Mouse (Mus musculus): ENCODE measurements around the gene 4933409G03Rik.
"Not testable (repeated sequence)": the region's sequence is repeated elsewhere in the genome, so short reads cannot be mapped to it uniquely, and the experiment has no call there.

The 4933409G03Rik gene

GRCm38 (mm10) chr2:68582113-68582512 is at the start of gene 4933409G03Rik:
TSS of gene 4933409G03Rik (plus strand) at chr2:68582413.
- H3K36me3 ChIP-seq (ENCODE audit: control insufficient read depth, insufficient read depth, low read length, poor library complexity, severe bottlenecking): no peaks in the 10 kb centered on the region
- DNase-seq (ENCODE audit: low read depth, low spot score): no peak
- H3K27me3 ChIP-seq (ENCODE audit: control insufficient read depth, insufficient read depth, low read length, poor library complexity, severe bottlenecking): no peaks in the 10 kb centered on the region

DNA sequence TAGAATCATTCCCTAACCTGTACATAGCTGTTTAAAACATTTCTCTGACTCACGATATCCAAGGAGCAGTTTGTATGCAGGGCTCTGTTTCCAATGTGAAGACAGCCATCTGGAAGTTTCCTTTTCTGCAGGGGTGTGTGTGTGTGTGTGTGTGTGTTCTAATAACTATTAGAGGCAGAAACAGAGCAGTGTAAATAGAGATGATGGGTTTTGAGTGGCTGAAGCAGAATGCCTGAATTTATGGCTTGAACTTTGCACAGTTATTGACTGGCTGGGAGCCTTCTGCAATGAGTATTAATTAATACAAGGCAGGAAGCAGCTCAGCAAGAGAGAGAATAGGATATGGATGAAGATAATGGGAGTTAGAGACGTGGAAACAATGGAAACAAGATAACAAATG is 38.0 kb upstream of the 4933409G03Rik start:
- DNase-seq (ENCODE audit: low read depth, low spot score): no peak
- Histone ChIP-seq H3K36me3 (ENCODE audit: control insufficient read depth, insufficient read depth, low read length, poor library complexity, severe bottlenecking) (no peaks in the 10 kb centered on the region), H3K27me3 (ENCODE audit: control insufficient read depth, insufficient read depth, low read length, poor library complexity, severe bottlenecking) (no peaks in the 10 kb centered on the region)

GRCm38 (mm10) chr2:68560821-68561220 is 21.4 kb upstream of the 4933409G03Rik start:
- Histone ChIP-seq H3K27me3 (ENCODE audit: control insufficient read depth, insufficient read depth, low read length, poor library complexity, severe bottlenecking) (no peaks in the 10 kb centered on the region), H3K36me3 (ENCODE audit: control insufficient read depth, insufficient read depth, low read length, poor library complexity, severe bottlenecking) (no peaks in the 10 kb centered on the region)
- no peak for DNase-seq (ENCODE audit: low read depth, low spot score)

GRCm38 (mm10) chr2:68563331-68563730 is 18.9 kb upstream of the 4933409G03Rik start:
- DNase-seq (ENCODE audit: low read depth, low spot score): peak; percentile 14
- Histone ChIP-seq H3K36me3 (ENCODE audit: control insufficient read depth, insufficient read depth, low read length, poor library complexity, severe bottlenecking) (no peaks in the 10 kb centered on the region), H3K27me3 (ENCODE audit: control insufficient read depth, insufficient read depth, low read length, poor library complexity, severe bottlenecking) (no peaks in the 10 kb centered on the region)

DNA sequence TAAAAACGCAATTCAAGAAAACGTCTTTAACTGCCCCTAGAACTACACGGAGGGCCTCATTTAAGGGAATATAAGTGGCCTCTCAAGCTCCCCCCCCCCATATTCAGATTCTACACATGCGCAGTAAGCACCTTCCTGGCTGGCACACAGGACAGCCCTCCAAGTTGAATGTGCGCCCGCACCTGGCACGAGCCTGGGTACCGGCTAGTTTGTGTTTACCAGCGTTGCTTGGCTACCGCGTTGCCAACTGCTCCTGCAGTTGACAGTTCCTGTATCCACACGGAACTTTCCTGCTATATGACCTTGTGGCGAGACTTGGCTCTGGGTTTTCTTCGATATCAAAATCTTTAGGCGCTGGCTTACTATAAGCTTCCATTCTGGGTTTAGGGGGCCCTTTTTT is 13.9 kb upstream of the 4933409G03Rik start:
- DNase-seq (ENCODE audit: low read depth, low spot score): no peak
- H3K27me3 ChIP-seq (ENCODE audit: control insufficient read depth, insufficient read depth, low read length, poor library complexity, severe bottlenecking): no peaks in the 10 kb centered on the region
- H3K36me3 ChIP-seq (ENCODE audit: control insufficient read depth, insufficient read depth, low read length, poor library complexity, severe bottlenecking): no peaks in the 10 kb centered on the region

DNA sequence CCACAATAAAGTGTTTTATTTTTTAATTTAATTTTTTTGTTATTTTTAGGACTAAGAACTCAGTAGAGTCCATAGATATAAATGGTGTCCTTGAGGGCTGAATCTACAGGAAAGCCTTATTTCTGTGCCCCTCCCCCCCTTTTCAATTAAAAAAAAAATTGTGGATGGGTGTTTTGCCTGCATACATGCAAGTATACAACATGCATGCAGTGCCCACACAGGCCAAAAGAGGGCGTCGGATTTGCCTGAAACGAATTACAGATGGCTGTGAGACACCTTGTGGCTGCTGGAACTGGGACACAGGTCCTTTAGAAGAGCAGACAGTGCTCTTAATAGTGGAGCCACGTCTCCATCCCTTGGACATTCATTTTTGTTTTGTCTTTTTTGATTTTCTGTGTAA is 9.9 kb upstream of the 4933409G03Rik start:
- Histone ChIP-seq H3K27me3 (ENCODE audit: control insufficient read depth, insufficient read depth, low read length, poor library complexity, severe bottlenecking) (no peaks in the 10 kb centered on the region), H3K36me3 (ENCODE audit: control insufficient read depth, insufficient read depth, low read length, poor library complexity, severe bottlenecking) (no peaks in the 10 kb centered on the region)
- DNase-seq (ENCODE audit: low read depth, low spot score): no peak

DNA sequence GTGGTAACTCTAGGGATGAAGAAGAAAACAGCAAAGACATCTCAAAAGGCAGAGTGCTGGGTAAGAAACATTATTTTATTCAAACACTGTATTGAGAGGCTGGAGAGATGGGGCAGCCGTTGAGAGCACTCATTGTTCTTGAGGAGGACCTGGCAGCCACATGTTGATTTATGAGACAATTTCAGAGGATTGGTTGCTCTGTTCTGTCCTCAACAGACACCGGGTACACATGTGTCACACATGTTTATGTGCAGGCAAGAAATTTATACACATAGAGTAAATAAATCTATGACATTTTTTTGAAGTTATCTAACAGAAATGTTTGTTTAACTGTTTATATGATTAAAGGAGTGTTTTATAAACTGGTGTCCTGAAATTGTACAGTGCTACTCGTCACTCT is 10.6 kb downstream of the 4933409G03Rik start:
- Histone ChIP-seq H3K27me3 (ENCODE audit: control insufficient read depth, insufficient read depth, low read length, poor library complexity, severe bottlenecking) (no peaks in the 10 kb centered on the region), H3K36me3 (ENCODE audit: control insufficient read depth, insufficient read depth, low read length, poor library complexity, severe bottlenecking) (no peaks in the 10 kb centered on the region)
- no peak for DNase-seq (ENCODE audit: low read depth, low spot score)

DNA sequence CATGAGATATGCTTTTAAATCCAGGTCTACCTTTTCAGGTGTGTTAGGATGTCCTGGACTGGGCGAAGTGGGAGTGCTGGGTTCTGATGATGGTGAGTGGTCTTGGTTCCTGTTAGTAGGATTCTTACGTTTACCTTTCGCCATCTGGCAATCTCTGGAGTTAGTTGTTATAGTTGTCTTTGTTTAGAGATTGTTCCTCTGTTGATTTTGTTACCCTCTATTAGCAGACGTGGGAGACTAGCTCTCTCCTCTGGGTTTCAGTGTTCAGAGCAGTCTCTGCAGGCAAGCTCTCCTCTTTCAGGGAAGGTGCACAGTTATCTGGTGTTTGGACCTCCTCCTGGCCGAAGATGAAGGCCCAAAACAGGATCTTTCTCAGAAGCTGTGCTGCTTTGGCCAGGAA is 74.0 kb downstream of the 4933409G03Rik start, which contains the start of gene 4932414N04Rik:
4932414N04Rik (plus strand) TSS at position 301 of the 400 bp plus-strand sequence.
- not testable (repeated sequence) for H3K36me3 ChIP-seq (ENCODE audit: control insufficient read depth, insufficient read depth, low read length, poor library complexity, severe bottlenecking); DNase-seq (ENCODE audit: low read depth, low spot score); H3K27me3 ChIP-seq (ENCODE audit: control insufficient read depth, insufficient read depth, low read length, poor library complexity, severe bottlenecking)

Data from splenic B cell, adult 2 months (primary cell).